Mouse (Mus musculus) limb, embryonic 12.5 days (tissue): Measurements from ENCODE around the gene Tmppe. TPM values are rescaled to one million over a fixed set of nuclear protein-coding genes. Genes with fewer than 3 reads are reported as not detected.

Source experiments
- ATAC-seq: fragments of 200-750 bp; cut with Nextera tagmentation; 2 replicates; pipeline ENCODE4 v1.8.0; 2017; ENCODE audit warnings: low read depth, moderate TSS enrichment; ENCODE audit not compliant: insufficient number of reproducible peaks, insufficient read depth, low FRiP score, low TSS enrichment
- H3K27ac ChIP-seq: fragments of 300-500 bp; sonication (generic); 2 replicates; pipeline ENCODE4 v1.5.1; 2016; ENCODE audit warnings: mild to moderate bottlenecking, moderate library complexity
- H3K27me3 ChIP-seq: fragments of 300-500 bp; sonication (generic); 2 replicates; pipeline ENCODE4 v1.6.1; 2016; ENCODE audit warnings: mild to moderate bottlenecking, moderate library complexity
- H3K36me3 ChIP-seq: fragments of 300-500 bp; sonication (generic); 2 replicates; pipeline ENCODE4 v1.6.1; 2016; ENCODE audit warnings: mild to moderate bottlenecking, moderate library complexity
- H3K4me1 ChIP-seq: fragments of 300-500 bp; sonication (generic); replicated peaks from 2 replicates; pipeline ENCODE4 v1.6.1; 2016
- H3K4me2 ChIP-seq: fragments of 300-500 bp; sonication (generic); 2 replicates; pipeline ENCODE4 v1.6.1; 2016; ENCODE audit warnings: mild to moderate bottlenecking, moderate library complexity
- H3K4me3 ChIP-seq: fragments of 300-500 bp; sonication (generic); replicated peaks from 2 replicates; pipeline ENCODE4 v1.5.1; 2016; ENCODE audit warnings: mild to moderate bottlenecking
- H3K9ac ChIP-seq: fragments of 300-500 bp; sonication (generic); replicated peaks from 2 replicates; pipeline ENCODE4 v1.6.1; 2016; ENCODE audit warnings: mild to moderate bottlenecking, moderate library complexity
- H3K9me3 ChIP-seq: fragments of 300-500 bp; sonication (generic); 2 replicates; pipeline ENCODE4 v1.6.1; 2016; ENCODE audit warnings: mild to moderate bottlenecking, moderate library complexity
- WGBS: fragments of 180-500 bp; shearing (Covaris S2); methylation state at CpG from one replicate; pipeline ENCODE4 v1.1.7; 2016; 5-methylcytosine and 5-hydroxymethylcytosine counted together
- polyA plus RNA-seq: library from polyadenylated mRNA; unstranded; fragments of >200 nt; fragmentation: Nextera tagmentation; extraction: Ambion mirVana; gene quantifications from 2 replicates; pipeline ENCODE4 v1.2.1, GENCODE M21; 2016

Tmppe gene
- polyA plus RNA-seq, 1 experiment from 2014 or later, result 10.2 TPM

DNA sequence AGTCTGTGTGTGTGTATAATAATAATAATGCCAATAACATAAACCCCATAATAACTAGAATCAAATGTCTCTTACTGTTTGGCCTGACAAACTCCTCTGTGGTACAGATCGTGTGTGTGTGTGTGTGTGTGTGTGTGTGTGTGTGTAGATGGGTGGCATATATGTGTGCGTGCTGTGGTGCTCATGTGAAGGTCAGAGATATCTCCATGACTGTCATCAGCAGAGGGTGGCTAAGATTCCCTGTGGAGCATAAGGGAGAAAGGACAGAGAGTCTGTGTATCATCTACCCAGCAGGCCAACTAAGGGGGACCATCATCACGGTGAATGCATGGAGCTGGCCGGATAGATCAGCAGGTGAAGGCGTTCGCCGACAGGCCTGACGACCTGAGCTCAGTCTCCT, 46.0 kb downstream of the Tmppe start:
- H3K27me3 ChIP-seq, result no peaks in the 10 kb centered on the region
- H3K4me2 ChIP-seq, result no peak overlapping the region
- H3K27ac ChIP-seq, result no peak overlapping the region
- H3K36me3 ChIP-seq, result peaks cover 13% of the 10 kb centered on the region; the same call in 1 of the 2 replicates
- no peaks in the 10 kb centered on the region for H3K4me1 ChIP-seq
- WGBS, result 91% methylated on average over 8 of the region's 8 CpGs
- no peak for ATAC-seq
- H3K9ac ChIP-seq, result no peak overlapping the region
- H3K9me3 ChIP-seq, result no peaks in the 10 kb centered on the region
- no peak overlapping the region for H3K4me3 ChIP-seq

DNA sequence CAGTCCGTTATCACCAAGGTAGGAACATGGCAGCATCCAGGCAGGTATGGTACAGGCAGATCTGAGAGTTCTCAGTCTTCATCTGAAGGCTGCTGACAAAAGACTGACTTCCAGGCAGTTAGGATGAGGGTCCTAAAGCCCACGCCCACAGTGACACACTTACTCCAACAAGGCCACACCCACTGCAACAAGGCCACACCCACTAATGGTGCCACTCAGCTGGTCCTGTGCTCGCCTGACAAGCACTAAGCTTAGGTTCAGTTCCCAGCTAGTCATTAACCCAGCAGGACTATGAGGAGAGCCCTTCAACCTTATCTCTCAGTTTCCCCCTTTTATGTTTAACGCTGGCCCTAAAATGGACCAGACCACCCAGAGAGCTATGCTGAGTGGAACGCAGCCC, 47.8 kb downstream of the Tmppe start:
- no peak overlapping the region for H3K4me3 ChIP-seq

DNA sequence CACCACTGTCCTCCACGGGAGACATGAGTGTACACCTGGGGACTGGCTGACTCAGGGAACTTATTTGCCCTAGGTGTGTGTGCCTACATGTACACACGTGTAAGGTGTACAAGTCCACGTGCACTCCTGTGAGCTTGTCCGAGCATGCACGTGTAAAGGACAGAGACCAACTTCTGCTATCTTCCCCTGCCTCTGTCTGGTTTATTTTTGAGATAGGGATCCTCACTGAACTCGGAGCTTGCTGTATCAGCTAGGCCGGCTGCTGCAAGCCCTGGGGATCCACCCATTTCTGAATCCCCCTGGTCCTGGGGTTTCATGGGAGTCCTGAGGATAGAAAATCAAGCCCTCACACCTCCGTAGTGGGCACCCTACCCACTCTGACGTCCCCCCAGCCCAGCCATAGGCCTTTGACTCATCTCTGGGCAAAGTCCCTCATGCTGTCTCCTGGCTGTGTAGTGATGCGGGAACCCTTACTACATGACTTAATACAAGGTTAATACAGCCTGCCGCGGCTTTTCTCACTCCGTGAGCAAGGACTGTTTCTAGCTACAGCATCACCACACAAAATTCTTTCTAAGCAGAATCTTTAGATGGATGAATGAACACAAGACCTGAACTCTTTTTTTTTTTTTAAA, 48.3 kb downstream of the Tmppe start:
- Histone ChIP-seq H3K4me3 (no peak overlapping the region), H3K4me1 (no peaks in the 10 kb centered on the region), H3K36me3 (peaks cover 5% of the 10 kb centered on the region; the same call in 1 of the 2 replicates), H3K27me3 (no peaks in the 10 kb centered on the region), H3K9ac (no peak overlapping the region), H3K27ac (no peak overlapping the region), H3K9me3 (no peaks in the 10 kb centered on the region), H3K4me2 (no peak overlapping the region)
- no peak for ATAC-seq
- 85% methylated on average over 13 of the region's 13 CpGs for WGBS

More for the DNA sequence above, 47.8 kb downstream of the Tmppe start:
- Histone ChIP-seq H3K4me1 (no peaks in the 10 kb centered on the region), H3K9ac (no peak overlapping the region), H3K27ac (no peak overlapping the region), H3K36me3 (peaks cover 5% of the 10 kb centered on the region; the same call in 1 of the 2 replicates), H3K4me2 (no peak overlapping the region), H3K27me3 (no peaks in the 10 kb centered on the region), H3K9me3 (no peaks in the 10 kb centered on the region)
- no peak for ATAC-seq
- WGBS, result 66% methylated on average over 5 of the region's 5 CpGs

- H3K4me3 ChIP-seq, result no peak overlapping the region
- H3K27me3 ChIP-seq, result no peaks in the 10 kb centered on the region
- H3K36me3 ChIP-seq, result peaks cover 15% of the 10 kb centered on the region
- ATAC-seq, result no peak
- no peak overlapping the region for H3K4me2 ChIP-seq
- whole genome bisulfite sequencing, result 89% methylated on average over 7 of the region's 7 CpGs
- H3K27ac ChIP-seq, result no peak overlapping the region
- H3K9ac ChIP-seq, result no peak overlapping the region
- H3K9me3 ChIP-seq, result no peaks in the 10 kb centered on the region
- H3K4me1 ChIP-seq, result no peaks in the 10 kb centered on the region
Observed at GRCm38 (mm10) chr9:114451615-114452014, 50.7 kb downstream of the Tmppe start.

- no peak overlapping the region for H3K4me2 ChIP-seq
- no peak overlapping the region for H3K27ac ChIP-seq
- no peak overlapping the region for H3K4me3 ChIP-seq
- H3K36me3 ChIP-seq, result peaks cover 16% of the 10 kb centered on the region
- ATAC-seq, result no peak
- no peaks in the 10 kb centered on the region for H3K27me3 ChIP-seq
- no peak overlapping the region for H3K9ac ChIP-seq
- no peaks in the 10 kb centered on the region for H3K9me3 ChIP-seq
- H3K4me1 ChIP-seq, result no peaks in the 10 kb centered on the region
- WGBS, result 88% methylated on average over 6 of the region's 6 CpGs
Observed at GRCm38 (mm10) chr9:114452418-114452817, 51.5 kb downstream of the Tmppe start.

- Histone ChIP-seq H3K27ac (no peak overlapping the region), H3K9me3 (no peaks in the 10 kb centered on the region), H3K27me3 (no peaks in the 10 kb centered on the region), H3K4me2 (no peak overlapping the region), H3K9ac (no peak overlapping the region), H3K36me3 (peaks cover 31% of the 10 kb centered on the region), H3K4me1 (no peaks in the 10 kb centered on the region), H3K4me3 (no peak overlapping the region)
- no peak for ATAC-seq
- 65% methylated on average over 2 of the region's 2 CpGs for WGBS
Observed at GRCm38 (mm10) chr9:114455420-114455819, 54.5 kb downstream of the Tmppe start.

Other genes with a start within 250 kb of the Tmppe start
- not detected in 2 replicates for gene Bcl2a1c, start 71.0 kb upstream of the Tmppe start, polyA plus RNA-seq
- 89.0 and 92.9 TPM in 2 replicates for gene Crtap, start 10.4 kb upstream of the Tmppe start, polyA plus RNA-seq
- gene Glb1, start within 50 bp of the Tmppe start, polyA plus RNA-seq, result 25.0 and 27.2 TPM in 2 replicates
- not detected in 2 replicates for gene Ccr4, start 103.8 kb downstream of the Tmppe start, polyA plus RNA-seq
- 0.41 and 0.70 TPM in 2 replicates for gene C130032M10Rik, start 114.6 kb downstream of the Tmppe start, polyA plus RNA-seq
- 1.6 and 2.3 TPM in 2 replicates for gene Trim71, start 163.3 kb downstream of the Tmppe start, polyA plus RNA-seq
- gene Cnot10, start 239.1 kb downstream of the Tmppe start, polyA plus RNA-seq, result 81.9 and 82.2 TPM in 2 replicates